Mouse (Mus musculus) c-Kit-negative CD71-positive TER-119-positive erythroid progenitor cells, embryonic 14.5 days (primary cell): ENCODE data around the gene Slc13a5.

Source experiments
- DNase-seq: peaks from one replicate; pipeline ENCODE4 v3.0.0-alpha.2; 2013; ENCODE audit warnings: low read depth, low spot score

Slc13a5 gene

DNA sequence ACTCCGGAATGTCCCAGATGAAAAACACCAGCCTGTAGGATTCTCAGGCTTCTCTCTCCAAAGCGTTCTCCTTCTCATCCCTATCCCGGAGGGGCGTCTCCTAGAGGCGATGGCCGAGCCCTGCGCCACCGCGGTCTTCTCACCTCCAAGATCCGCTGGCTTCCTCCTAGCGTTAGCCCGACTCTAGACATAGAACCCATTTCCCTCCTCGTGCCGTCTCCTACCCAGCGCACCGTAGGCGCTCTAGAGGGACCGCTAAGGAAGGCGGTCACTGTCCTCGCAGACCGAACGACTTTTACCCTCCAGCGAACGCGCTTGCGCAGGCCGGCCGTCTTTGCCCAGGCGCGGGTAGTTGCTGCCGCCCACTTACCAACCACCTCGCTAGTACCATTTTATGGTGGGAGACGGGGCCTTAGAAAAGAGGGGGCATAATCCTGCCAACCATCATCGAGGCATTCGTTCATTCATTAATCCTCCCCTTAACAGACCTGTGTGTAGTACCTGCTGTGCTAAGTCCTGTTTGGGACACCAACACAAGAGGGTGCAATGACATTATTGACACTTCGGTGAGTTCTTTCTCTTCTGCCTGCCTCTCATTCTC is at the start of gene Slc13a5:
Gene Slc13a5, minus strand, starts transcription at position 263 of the 601 bp plus-strand sequence.
- DNase-seq = no peak

DNA sequence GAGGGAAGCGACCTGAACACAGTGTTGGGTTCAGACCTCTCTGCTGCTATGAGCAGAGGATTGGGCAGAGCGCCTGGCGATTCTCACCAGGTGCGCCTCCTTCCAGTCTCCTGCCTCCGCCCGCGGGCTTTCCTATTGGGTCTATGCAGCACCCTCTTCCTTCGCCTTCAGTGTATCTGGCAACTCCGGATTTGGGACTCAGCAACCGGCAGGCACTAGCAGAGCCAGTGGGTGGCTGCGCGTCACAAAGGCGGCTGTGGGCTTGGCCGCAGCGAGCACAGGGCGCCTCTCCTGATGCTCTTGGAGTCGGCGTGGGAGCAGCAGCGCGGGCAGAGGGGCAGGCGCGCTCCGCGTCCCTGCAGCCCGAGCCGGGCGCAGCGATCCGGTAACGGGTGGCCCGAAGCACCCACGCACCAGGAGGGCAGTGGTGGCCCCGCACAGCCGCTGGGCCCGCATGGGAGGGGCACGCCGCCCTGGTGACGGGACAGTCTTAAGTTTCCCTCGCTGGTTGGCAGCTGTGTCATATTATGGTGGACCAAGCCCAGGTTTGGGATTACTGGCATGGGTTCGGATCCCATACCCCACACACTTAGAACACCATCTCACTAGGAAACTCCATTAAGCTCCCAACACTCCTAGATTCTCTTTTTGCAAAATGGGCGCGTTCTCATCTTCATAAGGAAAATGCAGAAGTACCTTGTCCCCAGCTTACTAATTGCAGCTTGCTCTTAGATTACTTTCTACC is 47.3 kb upstream of the Slc13a5 start, which contains the start of gene Fbxo39:
Gene Fbxo39, plus strand, starts transcription at position 294 of the 745 bp plus-strand sequence.
- DNase-seq = no peak

DNA sequence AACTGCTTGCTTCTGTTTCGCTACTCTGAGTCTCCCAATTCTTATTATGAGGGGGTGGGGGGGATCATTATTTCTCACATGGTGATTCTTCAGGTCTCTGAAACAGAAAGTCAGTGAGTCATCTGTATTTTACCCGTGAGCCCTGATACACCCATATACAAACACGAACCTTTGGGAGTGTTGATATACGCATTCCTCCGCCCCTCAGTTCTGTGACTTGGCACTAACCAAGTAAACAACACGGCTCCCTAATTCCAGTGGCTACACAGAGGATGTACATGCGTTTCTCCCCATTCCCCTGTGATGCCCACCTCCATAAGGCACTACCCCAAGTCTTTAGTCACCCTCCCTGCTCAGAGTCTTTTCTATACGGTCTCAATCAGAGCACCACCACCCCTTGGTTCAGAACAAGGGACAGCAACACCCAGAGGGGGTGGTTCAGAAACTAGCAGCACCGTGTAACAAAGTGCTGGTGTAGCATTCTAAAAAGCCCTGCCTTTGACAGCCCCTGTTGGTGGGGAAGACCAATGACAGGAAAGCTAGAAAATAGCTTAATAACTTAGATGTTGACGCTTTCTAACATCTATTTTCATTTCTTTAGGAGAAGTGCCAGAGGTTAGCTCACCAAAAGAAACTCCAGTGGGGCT is 44.5 kb upstream of the Slc13a5 start:
- no peak for DNase-seq

DNA sequence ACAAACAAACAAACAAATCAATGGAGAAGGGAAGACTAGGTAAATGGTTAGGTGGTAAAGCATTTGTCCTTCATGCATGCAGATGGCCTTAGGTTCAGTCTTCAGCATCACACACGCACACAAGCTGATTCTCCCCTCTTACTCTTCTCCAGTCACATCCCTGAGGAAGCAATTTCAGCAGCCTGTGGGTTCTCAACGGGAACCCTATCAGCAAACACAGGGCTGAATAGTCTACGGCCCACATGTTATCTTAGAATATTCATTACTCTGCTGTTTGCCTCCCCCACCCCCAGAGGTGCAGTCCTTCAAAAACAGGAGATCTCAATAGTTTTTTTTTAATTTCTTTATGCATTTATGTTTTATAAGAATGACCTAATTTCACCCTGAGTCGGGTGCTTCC is 43.5 kb upstream of the Slc13a5 start:
- DNase-seq = no peak

DNA sequence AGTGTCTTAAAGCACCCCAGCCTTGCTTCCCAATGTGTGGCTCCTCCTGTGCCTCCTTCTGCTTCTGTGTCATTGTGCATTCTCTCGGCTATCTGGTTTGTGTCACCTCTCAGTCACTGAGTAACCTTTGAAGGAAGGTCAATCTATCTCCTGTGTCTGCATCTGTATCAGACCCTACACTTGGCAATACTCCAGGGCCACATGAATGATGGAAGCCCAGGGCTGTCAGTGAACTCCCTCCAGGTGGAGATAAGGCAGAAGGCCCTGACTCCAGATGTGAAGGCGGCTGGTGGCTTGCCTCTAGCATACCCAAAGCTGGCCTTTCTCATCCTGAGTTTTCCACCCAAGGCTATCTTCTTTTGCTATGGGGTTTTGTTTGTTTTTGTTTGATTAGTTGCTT is 42.0 kb upstream of the Slc13a5 start:
- no peak for DNase-seq

DNA sequence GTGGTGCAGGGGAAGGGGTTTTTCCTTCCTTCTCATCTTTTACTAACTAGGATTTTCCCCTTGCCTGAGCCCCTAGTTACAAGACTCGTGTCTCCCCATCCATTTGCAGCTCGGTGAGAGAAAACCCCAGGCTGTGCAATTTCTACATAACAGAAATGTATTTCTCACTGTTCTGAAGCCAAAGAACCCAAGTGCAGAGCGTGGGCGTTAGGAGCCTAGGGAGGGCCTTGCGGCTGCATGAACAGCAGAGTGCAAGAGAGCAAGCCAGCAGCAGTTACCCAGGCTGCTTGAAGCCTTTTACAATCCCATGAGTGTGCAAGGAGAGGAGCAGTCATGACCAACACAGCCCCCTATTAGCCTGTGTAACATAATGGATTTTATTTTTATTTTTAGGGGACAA is 40.4 kb upstream of the Slc13a5 start:
- DNase-seq = no peak

DNA sequence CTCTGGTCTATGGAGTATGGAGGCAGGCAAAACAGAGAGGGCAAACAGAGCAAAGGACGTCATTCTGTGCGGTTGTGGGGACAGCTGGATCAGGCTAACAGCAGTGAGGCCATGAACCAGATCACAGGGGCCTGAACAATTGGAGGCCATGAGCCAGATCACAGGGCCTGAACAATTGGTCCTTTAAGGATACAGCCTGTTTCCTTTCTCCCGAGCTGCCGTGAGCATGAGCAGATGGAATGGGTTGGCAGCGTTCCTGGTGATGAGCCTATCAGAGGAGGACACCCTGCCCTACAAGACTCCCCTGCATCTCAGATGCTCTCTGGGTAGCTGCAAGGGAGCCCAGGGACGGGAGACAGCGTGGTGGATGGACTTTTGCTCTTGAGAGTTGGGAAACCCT is 35.2 kb upstream of the Slc13a5 start:
- no peak for DNase-seq

DNA sequence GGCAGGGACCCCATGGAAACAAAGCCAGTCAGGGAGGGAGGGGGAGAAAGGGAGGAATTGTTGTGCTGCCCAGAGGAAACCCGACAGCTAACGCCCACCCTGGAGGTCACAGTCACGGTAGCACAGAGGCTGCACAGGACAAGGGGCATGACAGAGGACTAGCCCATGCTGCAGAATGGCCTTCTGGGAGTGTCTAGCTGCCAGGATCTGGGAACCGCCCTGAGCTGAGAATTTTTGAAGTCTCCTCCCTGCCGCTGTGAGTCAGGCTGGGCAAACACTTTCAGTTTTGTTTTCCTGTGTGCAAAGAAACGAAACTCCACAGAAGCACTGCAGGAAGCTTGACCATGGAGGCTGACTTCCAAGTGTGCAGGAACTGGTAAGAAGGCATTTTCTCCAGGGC is 34.3 kb upstream of the Slc13a5 start, which contains the start of gene Xaf1:
Gene Xaf1, plus strand, starts transcription at position 296 of the 400 bp plus-strand sequence.
- DNase-seq = no peak

DNA sequence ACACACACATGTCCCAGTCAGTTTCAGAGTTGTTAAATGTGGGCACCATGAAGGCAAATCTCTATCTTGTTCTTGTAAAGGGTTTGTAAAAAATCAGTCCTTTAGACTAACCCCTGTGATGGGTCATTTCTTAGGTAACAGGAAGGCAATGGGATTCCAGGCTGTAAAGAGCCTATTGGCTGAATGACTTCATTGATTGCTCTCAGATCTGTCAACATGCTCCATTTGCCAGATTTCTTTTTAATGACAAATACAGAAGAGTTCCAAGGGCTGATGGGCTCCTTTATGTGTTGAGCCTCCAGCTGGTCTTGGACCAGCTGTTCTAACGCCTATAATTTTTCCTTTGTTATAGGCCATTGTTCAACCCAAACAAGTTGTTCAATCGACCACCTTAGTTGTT is 26.1 kb upstream of the Slc13a5 start:
- DNase-seq = no peak

DNA sequence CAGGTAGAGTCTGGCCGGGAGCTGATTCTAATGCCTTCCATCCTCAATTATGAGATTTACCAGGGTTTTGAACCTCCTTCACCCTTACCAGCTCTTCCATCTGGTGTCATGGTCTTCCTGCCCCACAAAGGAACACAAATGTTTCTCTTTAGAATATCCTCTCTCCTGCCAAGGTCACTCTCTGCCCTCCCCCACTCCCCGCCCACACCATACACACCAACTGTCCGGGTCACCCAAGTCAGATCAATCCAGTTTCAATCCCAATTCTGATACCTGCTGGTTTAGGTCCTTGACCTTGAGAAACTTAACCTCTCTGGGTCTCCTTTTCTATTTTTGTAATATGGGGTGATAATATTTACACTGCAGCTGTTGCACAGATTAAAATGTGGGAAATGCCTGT is 20.5 kb upstream of the Slc13a5 start:
- DNase-seq = no peak

DNA sequence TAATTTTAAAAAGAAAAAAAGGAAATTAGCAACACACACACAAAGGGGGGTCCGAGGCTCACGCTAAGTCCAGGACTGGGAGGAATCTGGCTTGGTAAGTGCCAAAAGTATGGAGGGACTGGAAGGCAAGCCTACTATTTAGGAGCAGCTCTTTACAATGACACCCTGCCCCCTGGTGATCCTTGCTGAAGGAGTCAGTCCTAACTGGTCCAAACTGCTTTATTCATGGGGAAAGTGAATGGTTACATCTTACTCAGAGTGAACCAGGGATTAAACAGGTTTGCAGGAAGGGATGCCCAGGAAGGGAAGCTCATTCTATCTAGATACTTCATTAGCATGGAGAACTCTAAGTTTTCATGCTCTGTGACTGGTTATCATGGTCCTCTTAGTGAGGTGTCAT is 20.1 kb upstream of the Slc13a5 start:
- DNase-seq = no peak

DNA sequence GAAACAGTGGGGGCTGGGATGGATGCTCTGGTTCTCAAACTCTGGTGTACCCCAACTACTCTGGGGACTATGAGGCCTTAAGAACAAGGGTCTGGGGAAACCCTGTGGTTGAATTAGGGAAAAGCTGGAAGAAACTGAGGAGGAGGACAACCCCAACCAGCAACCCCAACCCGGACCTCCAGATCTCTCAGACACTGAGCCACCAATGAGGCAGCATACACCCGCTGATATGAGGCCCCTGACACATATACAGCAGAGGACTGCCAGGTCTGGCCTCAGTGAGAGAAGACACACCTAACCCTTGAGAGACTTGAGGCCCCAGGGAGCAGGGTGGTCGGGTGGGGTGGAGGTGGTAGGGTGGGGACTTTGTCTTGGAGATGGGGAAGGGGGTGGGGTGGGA is 19.6 kb upstream of the Slc13a5 start:
- no peak for DNase-seq

DNA sequence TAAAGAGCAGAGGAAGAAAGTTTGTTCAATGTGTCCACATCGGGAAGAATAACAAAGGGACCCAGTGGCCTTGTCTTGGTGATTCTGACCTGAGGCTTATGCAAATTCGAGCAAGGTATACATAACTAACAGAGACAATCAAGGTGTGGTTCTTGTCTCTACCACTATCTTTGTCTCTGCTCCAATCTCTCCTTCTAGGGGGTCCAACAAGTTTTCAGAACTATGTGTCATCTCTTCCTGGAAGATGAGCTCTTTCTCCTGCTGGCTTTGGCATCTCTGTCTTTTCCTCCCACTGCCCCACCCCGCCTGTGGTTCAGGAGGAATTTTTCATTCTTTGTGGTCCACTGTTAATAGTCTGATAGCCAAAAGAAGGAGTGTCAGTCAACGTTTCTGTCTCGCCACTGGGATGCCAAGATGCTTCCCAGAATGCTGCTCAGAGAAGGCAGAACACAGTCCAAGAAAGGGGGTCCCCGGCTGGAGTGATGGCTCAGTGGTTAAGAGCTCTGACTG is 19.0 kb upstream of the Slc13a5 start:
- no peak for DNase-seq

DNA sequence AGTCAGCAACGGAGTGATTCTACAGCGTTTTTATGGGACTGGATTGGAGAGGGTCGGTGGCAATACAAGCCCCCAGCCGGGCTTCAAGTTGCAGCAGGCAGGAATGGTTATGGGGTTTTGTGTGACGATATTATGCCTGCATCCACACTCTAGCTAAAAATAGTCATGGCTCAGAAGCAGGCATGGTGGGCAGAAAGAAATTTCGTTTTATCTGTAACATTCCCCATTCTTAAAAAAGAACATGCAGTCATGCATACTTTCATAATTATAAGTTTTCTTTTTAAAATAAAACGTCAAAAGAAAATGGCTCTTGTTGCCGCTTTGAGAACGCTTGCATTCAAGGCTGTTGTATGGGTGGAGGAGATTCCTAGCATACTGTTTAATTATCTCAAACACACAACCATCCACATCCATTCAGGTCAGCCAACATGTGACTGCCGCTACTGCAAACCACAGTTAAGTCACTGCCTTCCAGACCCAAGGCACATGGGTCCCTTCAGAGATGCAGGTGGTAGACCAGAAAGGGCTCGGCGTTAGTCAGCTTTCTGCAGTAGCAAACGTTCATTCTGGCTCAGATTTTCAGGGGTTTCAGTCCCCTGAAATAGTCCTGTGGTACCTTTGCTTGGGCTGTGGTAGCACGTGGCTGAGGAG is 17.6 kb upstream of the Slc13a5 start:
- DNase-seq = no peak

DNA sequence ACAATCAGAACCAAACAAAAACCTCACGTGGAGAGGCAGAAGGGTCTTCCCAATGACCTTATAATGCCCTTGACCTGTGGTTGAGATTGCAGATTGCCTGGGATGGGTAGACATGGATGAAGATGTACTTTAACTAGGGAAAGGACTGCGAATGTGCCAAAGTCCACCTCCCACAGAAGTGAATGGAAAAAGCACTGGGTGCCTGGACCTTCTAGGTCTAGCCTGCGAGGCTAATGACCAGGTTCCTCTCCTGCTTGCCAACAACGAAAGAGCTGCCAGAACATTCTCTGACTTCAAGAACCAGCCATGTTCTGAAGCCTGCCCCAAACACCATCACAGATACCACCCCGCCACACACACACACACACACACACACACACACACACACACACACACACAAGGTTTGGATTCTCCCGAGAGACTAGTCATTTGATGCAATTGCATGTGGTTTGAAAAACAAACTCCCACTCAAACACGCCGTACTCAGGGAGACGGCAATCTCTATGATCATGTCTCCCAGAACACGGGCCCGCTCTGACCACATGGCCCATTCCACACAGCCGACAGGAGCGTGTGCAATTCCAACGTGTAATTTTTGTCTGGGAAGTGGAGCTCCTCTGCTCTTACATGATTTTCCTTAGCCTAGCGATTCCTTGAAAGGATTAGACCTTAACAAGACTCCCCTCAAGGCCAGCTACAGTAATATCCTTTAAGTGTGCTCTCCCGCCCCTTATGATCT is 16.6 kb upstream of the Slc13a5 start:
- DNase-seq = no peak

DNA sequence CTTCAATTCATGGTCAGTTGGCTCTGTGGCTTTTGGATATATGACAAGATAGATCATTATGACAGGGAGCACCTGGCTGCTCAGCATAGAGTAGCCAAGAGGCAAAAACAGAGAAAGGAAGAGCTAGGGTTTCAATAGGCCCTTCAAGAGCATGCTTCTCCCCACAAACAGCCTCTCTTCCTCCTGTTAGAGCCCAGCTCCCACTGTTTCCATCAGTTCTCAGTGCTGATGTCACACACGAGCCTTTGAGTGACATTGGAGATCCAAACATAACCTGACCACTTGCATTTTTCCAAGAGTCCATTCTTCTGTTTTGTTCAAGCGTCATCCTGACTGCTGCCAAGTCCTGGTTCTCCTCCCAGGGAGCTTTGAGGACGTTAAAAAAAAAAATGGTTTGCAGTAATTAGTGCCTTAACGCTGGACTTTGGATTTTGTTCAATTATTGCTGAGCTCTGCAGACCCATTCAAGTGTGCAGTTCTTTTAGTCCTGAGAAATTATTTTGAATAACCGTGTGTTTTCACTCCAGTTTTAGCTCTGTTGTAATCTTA is 14.9 kb upstream of the Slc13a5 start:
- no peak for DNase-seq

DNA sequence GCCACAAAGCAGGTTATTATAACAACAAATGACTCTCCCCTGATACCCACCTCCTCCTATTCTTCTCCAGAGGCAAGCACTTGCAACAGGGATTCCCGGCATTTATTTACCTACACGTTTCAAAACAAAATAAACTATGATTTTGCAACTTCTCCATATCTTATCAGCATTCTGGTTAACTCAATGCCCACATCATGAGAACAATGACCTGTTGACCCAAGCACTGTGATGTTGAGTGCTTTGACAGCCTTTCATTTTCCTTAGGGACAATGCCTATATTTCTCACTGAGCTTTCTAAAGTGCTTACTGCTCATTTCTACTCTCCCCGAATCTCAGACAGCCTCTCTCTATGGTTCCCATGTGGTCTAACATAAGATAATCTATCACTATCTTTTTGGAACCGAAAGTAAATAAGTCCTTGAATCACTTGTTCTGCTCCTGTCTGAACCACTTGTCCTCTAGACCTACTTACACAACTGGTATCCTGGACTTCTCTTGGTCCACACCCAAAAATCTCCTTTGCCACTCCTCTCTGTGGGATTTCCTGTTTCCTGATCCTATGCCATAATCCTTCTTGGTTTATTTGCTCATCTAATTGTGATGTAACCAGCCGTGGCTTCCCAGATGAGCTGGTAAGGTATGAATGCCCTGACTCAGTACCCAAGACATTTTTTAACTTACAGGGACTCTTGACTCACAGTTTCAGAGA is 14.3 kb upstream of the Slc13a5 start:
- DNase-seq = no peak

DNA sequence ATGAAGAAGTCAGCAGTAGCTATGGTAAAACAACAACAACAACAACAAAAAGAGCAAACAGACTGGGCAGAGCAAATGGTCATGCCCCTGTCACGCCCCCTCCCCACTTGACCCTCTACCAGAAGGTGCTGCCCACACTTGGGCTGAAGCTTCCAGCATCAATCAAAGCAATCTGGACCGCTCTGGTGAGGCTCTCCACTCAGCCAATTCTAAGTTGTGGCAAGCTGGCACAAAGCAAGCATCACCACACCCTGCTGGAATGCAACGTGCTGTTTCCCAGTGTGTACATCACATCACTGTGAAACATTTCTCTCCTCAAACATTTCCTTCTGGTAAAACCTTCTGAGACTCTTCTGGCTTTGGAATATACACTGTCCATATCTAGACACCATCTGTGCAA is 6.3 kb upstream of the Slc13a5 start:
- no peak for DNase-seq

DNA sequence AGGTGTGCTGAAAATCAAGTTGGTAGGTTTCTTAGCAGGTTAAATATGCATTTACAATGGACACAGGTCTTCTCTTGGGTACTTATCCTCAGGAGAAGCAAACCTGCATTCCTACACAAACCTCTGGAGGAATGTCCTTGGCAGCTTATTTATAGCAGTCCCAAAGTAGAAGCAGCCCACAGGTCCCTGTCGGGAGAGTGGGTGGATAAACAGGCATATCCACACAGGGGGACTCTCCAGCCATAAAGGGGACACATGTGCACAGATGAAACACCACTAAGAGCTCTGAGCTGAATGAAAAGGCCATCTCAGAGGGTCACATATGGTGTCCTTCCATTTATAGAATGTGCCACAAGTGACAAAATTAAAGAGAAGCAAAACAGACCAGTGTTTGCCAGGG is 4.7 kb upstream of the Slc13a5 start:
- DNase-seq = no peak

DNA sequence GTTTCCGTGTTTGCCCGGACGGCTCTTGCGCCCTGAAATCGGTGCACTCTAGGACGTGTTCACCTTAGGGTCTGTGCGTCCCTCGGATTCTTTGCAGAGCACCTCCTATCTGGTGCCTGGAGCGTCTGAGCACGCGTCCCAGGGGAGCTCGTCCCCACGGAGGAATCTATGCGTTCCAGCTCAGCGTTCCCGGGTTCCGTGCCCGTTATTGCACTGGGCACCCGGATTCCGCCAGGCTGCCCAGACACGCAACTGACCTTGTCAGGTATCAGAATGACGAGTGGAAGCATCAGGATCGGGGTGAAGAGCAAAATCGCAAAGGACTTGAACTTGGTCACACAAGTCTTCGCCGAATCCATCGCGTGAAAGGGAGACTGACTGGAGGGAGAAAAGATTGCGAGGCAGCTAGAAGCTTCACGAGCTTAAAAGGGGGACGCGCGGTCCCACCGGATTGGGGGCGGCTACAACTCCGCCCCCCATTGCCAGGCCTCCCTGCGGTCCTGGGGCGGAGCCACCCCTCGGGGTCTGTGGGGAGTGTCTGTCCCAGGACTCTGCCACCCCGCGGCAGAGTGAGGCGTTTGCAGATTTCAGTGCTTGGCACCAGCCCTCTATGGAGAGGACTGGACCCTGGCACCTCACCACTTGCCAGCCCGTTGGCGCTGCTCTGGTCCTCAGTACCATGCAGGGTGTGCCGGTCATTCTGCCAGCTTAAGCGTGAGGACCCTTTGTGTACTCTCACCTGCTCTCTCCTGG is 639 bp downstream of the Slc13a5 start:
- no peak for DNase-seq
